Mouse (Mus musculus): ENCODE results near the gene Trappc6b. TPM values are rescaled to one million over a fixed set of nuclear protein-coding genes. Genes with fewer than 3 reads are reported as not detected.
A peak's percentile ranks its signal among the peaks of the same experiment; 100 is the strongest.

Gene Trappc6b
- polyA plus RNA-seq, 1 experiment from 2014 or later = 60.8 TPM

GRCm38 (mm10) chr12:59012710-59013091, 48.6 kb downstream of the Trappc6b start:
- no peaks in the 10 kb centered on the region for H3K27me3 ChIP-seq (replicated peaks; ENCODE audit: control insufficient read depth, insufficient read depth, low read length)
- H3K4me2 ChIP-seq = peak overlapping the region; percentile 78
- peak overlapping the region; percentile 90 for H3K9ac ChIP-seq (ENCODE audit: low read depth, low read length)
- H3K4me3 ChIP-seq (ENCODE audit: low read depth, low read length) = peak overlapping the region; percentile 63
- 2% methylated on average over 7 of the region's 7 CpGs for WGBS
- DNase-seq (ENCODE audit: low spot score) (peak; percentile 35), ATAC-seq (replicated peaks; ENCODE audit: low FRiP score) (no peak)
- H3K4me1 ChIP-seq (replicated peaks; ENCODE audit: control insufficient read depth, insufficient read depth, low read length) = peaks cover 8% of the 10 kb centered on the region
- H3K9me3 ChIP-seq (ENCODE audit: control insufficient read depth, low read length) = no peaks in the 10 kb centered on the region
- peak overlapping the region; percentile 82 for H3K27ac ChIP-seq (ENCODE audit: low read depth, low read length)
- H3K36me3 ChIP-seq (ENCODE audit: control insufficient read depth, insufficient read depth, low read length) = peaks cover 4% of the 10 kb centered on the region; the same call in 1 of the 2 replicates

GRCm38 (mm10) chr12:59011844-59012709, 49.2 kb downstream of the Trappc6b start, which contains the start of gene Sec23a:
Gene Sec23a, minus strand, starts transcription at chr12:59012017.
- Histone ChIP-seq H3K4me2 (peak within 1 kb of the TSS; percentile 78), H3K9me3 (ENCODE audit: control insufficient read depth, low read length) (no peaks in the 10 kb centered on the region), H3K4me1 (replicated peaks; ENCODE audit: control insufficient read depth, insufficient read depth, low read length) (peaks cover 8% of the 10 kb centered on the region), H3K27ac (ENCODE audit: low read depth, low read length) (peak within 1 kb of the TSS; percentile 85), H3K27me3 (replicated peaks; ENCODE audit: control insufficient read depth, insufficient read depth, low read length) (no peaks in the 10 kb centered on the region), H3K4me3 (ENCODE audit: low read depth, low read length) (peak within 1 kb of the TSS; percentile 63), H3K9ac (ENCODE audit: low read depth, low read length) (peak within 1 kb of the TSS; percentile 90), H3K36me3 (ENCODE audit: control insufficient read depth, insufficient read depth, low read length) (peaks cover 4% of the 10 kb centered on the region; the same call in 1 of the 2 replicates)
- peak; percentile 94 for ATAC-seq (replicated peaks; ENCODE audit: low FRiP score)
- DNase-seq (ENCODE audit: low spot score) = peak; percentile 100
- under 1% methylated on average over 48 of the region's 48 CpGs for WGBS

GRCm38 (mm10) chr12:59011275-59011843, 49.9 kb downstream of the Trappc6b start:
- Histone ChIP-seq H3K4me1 (replicated peaks; ENCODE audit: control insufficient read depth, insufficient read depth, low read length) (peaks cover 8% of the 10 kb centered on the region), H3K27ac (ENCODE audit: low read depth, low read length) (peak overlapping the region; percentile 85), H3K4me3 (ENCODE audit: low read depth, low read length) (peak overlapping the region; percentile 63), H3K36me3 (ENCODE audit: control insufficient read depth, insufficient read depth, low read length) (peaks cover 7% of the 10 kb centered on the region; the same call in 1 of the 2 replicates), H3K4me2 (peak overlapping the region; percentile 70), H3K27me3 (replicated peaks; ENCODE audit: control insufficient read depth, insufficient read depth, low read length) (no peaks in the 10 kb centered on the region), H3K9ac (ENCODE audit: low read depth, low read length) (peak overlapping the region; percentile 74), H3K9me3 (ENCODE audit: control insufficient read depth, low read length) (no peaks in the 10 kb centered on the region)
- DNase-seq (ENCODE audit: low spot score) = no peak
- WGBS = 0% methylated on average over 25 of the region's 25 CpGs
- peak; percentile 69; the same call in 1 of the 2 replicates for ATAC-seq (replicated peaks; ENCODE audit: low FRiP score)

GRCm38 (mm10) chr12:59010482-59010881, 50.8 kb downstream of the Trappc6b start:
- DNase-seq (ENCODE audit: low spot score) = no peak
- no peak for ATAC-seq (replicated peaks; ENCODE audit: low FRiP score)
- Histone ChIP-seq H3K27me3 (replicated peaks; ENCODE audit: control insufficient read depth, insufficient read depth, low read length) (no peaks in the 10 kb centered on the region), H3K9me3 (ENCODE audit: control insufficient read depth, low read length) (no peaks in the 10 kb centered on the region), H3K27ac (ENCODE audit: low read depth, low read length) (no peak overlapping the region; the same call in 1 of the 2 replicates), H3K4me3 (ENCODE audit: low read depth, low read length) (peak overlapping the region; percentile 63; the same call in 1 of the 2 replicates), H3K9ac (ENCODE audit: low read depth, low read length) (no peak overlapping the region), H3K36me3 (ENCODE audit: control insufficient read depth, insufficient read depth, low read length) (peaks cover 10% of the 10 kb centered on the region; the same call in 1 of the 2 replicates), H3K4me2 (peak overlapping the region; percentile 70), H3K4me1 (replicated peaks; ENCODE audit: control insufficient read depth, insufficient read depth, low read length) (peaks cover 8% of the 10 kb centered on the region)
- 70% methylated on average over 2 of the region's 2 CpGs for WGBS

Other genes with a start within 250 kb of the Trappc6b start
- gene Sec23a, start 49.5 kb downstream of the Trappc6b start, polyA plus RNA-seq (2014; fragmentation: Nextera tagmentation; extraction: Ambion mirVana) = 42.5 and 51.6 TPM in 2 replicates
- gene Gemin2, start 48.1 kb downstream of the Trappc6b start, polyA plus RNA-seq (2014; fragmentation: Nextera tagmentation; extraction: Ambion mirVana) = 33.9 and 36.5 TPM in 2 replicates
- 90.7 and 92.2 TPM in 2 replicates for gene Pnn, start 5.4 kb upstream of the Trappc6b start, polyA plus RNA-seq (2014; fragmentation: Nextera tagmentation; extraction: Ambion mirVana)
- 79.7 and 85.8 TPM in 2 replicates for gene Mia2, start 34.3 kb upstream of the Trappc6b start, polyA plus RNA-seq (2014; fragmentation: Nextera tagmentation; extraction: Ambion mirVana)
- gene Fbxo33, start 158.3 kb upstream of the Trappc6b start, polyA plus RNA-seq (2014; fragmentation: Nextera tagmentation; extraction: Ambion mirVana) = 13.3 and 15.1 TPM in 2 replicates